Mouse (Mus musculus): ENCODE results near the gene Rgs7.

The Rgs7 gene

GRCm38 (mm10) chr1:175431356-175432053, 60.8 kb downstream of the Rgs7 start:
- no peak for DNase-seq (ENCODE audit: low spot score in 2 of 2)

GRCm38 (mm10) chr1:175427112-175427511, 65.2 kb downstream of the Rgs7 start:
- no peak for DNase-seq (ENCODE audit: low spot score in 2 of 2)

GRCm38 (mm10) chr1:175426393-175426792, 65.9 kb downstream of the Rgs7 start:
- no peak for DNase-seq (ENCODE audit: low spot score in 2 of 2)

GRCm38 (mm10) chr1:175420883-175421282, 71.4 kb downstream of the Rgs7 start:
- no peak for DNase-seq (ENCODE audit: low spot score in 2 of 2)

- DNase-seq (ENCODE audit: low spot score in 2 of 2), result no peak
Measured at GRCm38 (mm10) chr1:175415728-175416127, 76.6 kb downstream of the Rgs7 start.

- no peak for DNase-seq (ENCODE audit: low spot score in 2 of 2)
Measured at GRCm38 (mm10) chr1:175410399-175410798, 81.9 kb downstream of the Rgs7 start.

- DNase-seq (ENCODE audit: low spot score in 2 of 2), result no peak
Measured at GRCm38 (mm10) chr1:175391894-175392293, 100.4 kb downstream of the Rgs7 start.

- DNase-seq (ENCODE audit: low spot score in 2 of 2), result no peak
Measured at GRCm38 (mm10) chr1:175389250-175389649, 103.0 kb downstream of the Rgs7 start.

GRCm38 (mm10) chr1:175385581-175386235, 106.6 kb downstream of the Rgs7 start:
- no peak for DNase-seq (ENCODE audit: low spot score in 2 of 2)

- no peak for DNase-seq (ENCODE audit: low spot score in 2 of 2)
Measured at GRCm38 (mm10) chr1:175372571-175372970, 119.7 kb downstream of the Rgs7 start.

GRCm38 (mm10) chr1:175368062-175368461, 124.2 kb downstream of the Rgs7 start:
- no peak for DNase-seq (ENCODE audit: low spot score in 2 of 2)

- DNase-seq (ENCODE audit: low spot score in 2 of 2), result no peak
Measured at GRCm38 (mm10) chr1:175363606-175364005, 128.7 kb downstream of the Rgs7 start.

GRCm38 (mm10) chr1:175359411-175360366, 132.6 kb downstream of the Rgs7 start:
- DNase-seq (ENCODE audit: low spot score in 2 of 2), result peak in 1 of 2 experiments; percentile 17

GRCm38 (mm10) chr1:175352921-175353320, 139.4 kb downstream of the Rgs7 start:
- no peak for DNase-seq (ENCODE audit: low spot score in 2 of 2)

GRCm38 (mm10) chr1:175346162-175346561, 146.1 kb downstream of the Rgs7 start:
- DNase-seq (ENCODE audit: low spot score in 2 of 2), result no peak

GRCm38 (mm10) chr1:175336191-175336590, 156.1 kb downstream of the Rgs7 start:
- DNase-seq (ENCODE audit: low spot score in 2 of 2), result no peak

- DNase-seq (ENCODE audit: low spot score in 2 of 2), result no peak
Measured at GRCm38 (mm10) chr1:175333041-175333854, 159.1 kb downstream of the Rgs7 start.

- no peak for DNase-seq (ENCODE audit: low spot score in 2 of 2)
Measured at GRCm38 (mm10) chr1:175329934-175330471, 162.3 kb downstream of the Rgs7 start.

- no peak for DNase-seq (ENCODE audit: low spot score in 2 of 2)
Measured at GRCm38 (mm10) chr1:175322781-175323180, 169.5 kb downstream of the Rgs7 start.

GRCm38 (mm10) chr1:175319205-175319604, 173.1 kb downstream of the Rgs7 start:
- no peak for DNase-seq (ENCODE audit: low spot score in 2 of 2)

- DNase-seq (ENCODE audit: low spot score in 2 of 2), result no peak
Measured at GRCm38 (mm10) chr1:175317264-175317663, 175.0 kb downstream of the Rgs7 start.

Measured in frontal cortex, postnatal 14 days (tissue).